Mouse (Mus musculus) embryonic facial prominence, embryonic 15.5 days (tissue): Measurements from ENCODE around the gene Bard1. TPM values are rescaled to one million over a fixed set of nuclear protein-coding genes. Genes with fewer than 3 reads are reported as not detected.

Experiments used
- ATAC-seq: fragments of 200-750 bp; cut with Nextera tagmentation; 2 replicates; pipeline ENCODE4 v1.8.0; 2017; ENCODE audit warnings: low read depth, moderate TSS enrichment; ENCODE audit not compliant: insufficient number of reproducible peaks, low FRiP score, low TSS enrichment
- H3K27ac ChIP-seq: fragments of 300-500 bp; sonication (generic); replicated peaks from 2 replicates; pipeline ENCODE4 v1.5.1; 2015; ENCODE audit warnings: mild to moderate bottlenecking, inconsistent platforms
- H3K27me3 ChIP-seq: fragments of 300-500 bp; sonication (generic); 2 replicates; pipeline ENCODE4 v1.6.1; 2015; ENCODE audit warnings: inconsistent platforms
- H3K36me3 ChIP-seq: fragments of 300-500 bp; sonication (generic); 2 replicates; pipeline ENCODE4 v1.6.1; 2015; ENCODE audit warnings: mild to moderate bottlenecking, inconsistent platforms
- H3K4me1 ChIP-seq: fragments of 300-500 bp; sonication (generic); 2 replicates; pipeline ENCODE4 v1.6.1; 2015; ENCODE audit warnings: inconsistent platforms
- H3K4me2 ChIP-seq: fragments of 300-500 bp; sonication (generic); replicated peaks from 2 replicates; pipeline ENCODE4 v1.6.1; 2015; ENCODE audit warnings: mild to moderate bottlenecking, inconsistent platforms
- H3K4me3 ChIP-seq: fragments of 300-500 bp; sonication (generic); replicated peaks from 2 replicates; pipeline ENCODE4 v1.5.1; 2015; ENCODE audit warnings: mild to moderate bottlenecking, inconsistent platforms
- H3K9ac ChIP-seq: fragments of 300-500 bp; sonication (generic); 2 replicates; pipeline ENCODE4 v1.6.1; 2015; ENCODE audit warnings: inconsistent platforms
- H3K9me3 ChIP-seq: fragments of 300-500 bp; sonication (generic); replicated peaks from 2 replicates; pipeline ENCODE4 v1.6.1; 2016; ENCODE audit warnings: inconsistent platforms
- WGBS: fragments of 180-500 bp; shearing (Covaris S2); methylation state at CpG from one replicate; pipeline ENCODE4 v1.1.7; 2015; 5-methylcytosine and 5-hydroxymethylcytosine counted together
- polyA plus RNA-seq: library from polyadenylated mRNA; unstranded; fragments of >200 nt; fragmentation: Nextera tagmentation; extraction: Ambion mirVana; gene quantifications from 2 replicates; pipeline ENCODE4 v1.2.1, GENCODE M21; 2015

Bard1 gene
- polyA plus RNA-seq, 1 experiment from 2014 or later = 1.8 TPM

DNA sequence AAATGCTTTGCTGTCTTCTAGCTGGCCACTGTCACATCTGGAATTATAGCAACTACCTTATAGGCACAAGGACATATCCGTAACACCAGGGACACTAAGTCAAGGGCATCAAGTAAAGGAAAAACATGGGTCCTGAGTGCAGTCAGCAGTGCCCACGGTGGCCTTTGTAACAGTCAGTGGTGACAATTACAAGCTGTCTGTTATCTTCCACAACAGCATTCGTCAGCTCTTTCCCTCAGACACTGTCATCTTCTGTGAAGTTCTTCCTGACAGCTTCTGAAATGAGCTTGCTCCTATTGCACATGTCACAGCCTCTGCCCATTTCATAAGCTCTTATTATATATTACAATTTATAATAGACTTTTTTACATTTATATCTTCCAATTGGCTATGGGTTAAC, 50.7 kb downstream of the Bard1 start:
- Histone ChIP-seq H3K9ac (no peak overlapping the region), H3K27me3 (no peaks in the 10 kb centered on the region), H3K9me3 (no peaks in the 10 kb centered on the region), H3K36me3 (no peaks in the 10 kb centered on the region), H3K4me2 (no peak overlapping the region), H3K27ac (no peak overlapping the region), H3K4me3 (no peak overlapping the region), H3K4me1 (no peaks in the 10 kb centered on the region)
- ATAC-seq = no peak
- 89% methylated on average over 3 of the region's 3 CpGs for WGBS

DNA sequence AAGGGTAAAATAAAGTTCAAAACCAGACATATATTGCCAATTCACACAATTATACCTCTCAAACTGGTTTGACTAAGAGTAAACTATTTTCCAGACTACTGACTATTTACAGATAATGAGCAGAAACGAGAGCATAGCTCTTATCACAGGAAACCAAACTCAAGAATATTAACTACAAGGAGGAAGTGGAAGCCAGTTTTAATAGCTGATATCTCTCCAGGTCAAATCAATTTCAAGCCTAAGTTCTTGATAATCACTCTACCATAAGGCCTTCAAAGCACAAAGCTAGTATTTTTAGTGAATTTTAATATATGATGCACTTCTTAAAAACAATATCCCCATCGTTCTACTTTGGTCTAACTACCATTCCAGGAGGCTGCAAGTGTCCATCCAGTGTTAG, 57.8 kb downstream of the Bard1 start:
- 76% methylated on average over 2 of the region's 2 CpGs for whole genome bisulfite sequencing
- no peak for ATAC-seq

DNA sequence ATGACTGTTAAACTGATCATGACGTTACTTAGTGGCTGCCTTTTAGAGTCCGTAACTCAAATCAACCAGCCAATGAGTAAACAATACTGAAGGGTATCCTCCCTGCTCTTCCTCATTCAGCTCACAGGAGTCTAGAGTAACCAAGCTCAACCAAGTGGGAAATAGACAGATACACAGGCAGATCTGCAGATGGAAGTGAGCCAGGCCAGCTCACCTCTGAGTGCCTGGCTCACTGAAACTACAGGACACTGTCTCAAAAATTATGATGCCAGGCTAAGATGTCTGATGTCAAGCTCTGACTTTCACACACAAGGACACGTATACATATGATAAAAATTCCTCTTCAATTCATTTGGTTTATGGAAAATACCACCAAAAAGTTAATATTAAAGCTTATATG, 59.0 kb downstream of the Bard1 start:
- no peaks in the 10 kb centered on the region for H3K36me3 ChIP-seq
- no peak overlapping the region for H3K27ac ChIP-seq
- ATAC-seq = no peak
- H3K4me2 ChIP-seq = no peak overlapping the region
- no peaks in the 10 kb centered on the region for H3K4me1 ChIP-seq
- H3K27me3 ChIP-seq = no peaks in the 10 kb centered on the region
- WGBS = 86% methylated on average over 3 of the region's 3 CpGs
- no peak overlapping the region for H3K4me3 ChIP-seq
- no peaks in the 10 kb centered on the region for H3K9me3 ChIP-seq
- no peak overlapping the region for H3K9ac ChIP-seq

More for the DNA sequence above, 57.8 kb downstream of the Bard1 start:
- Histone ChIP-seq H3K27me3 (no peaks in the 10 kb centered on the region), H3K4me1 (no peaks in the 10 kb centered on the region), H3K27ac (no peak overlapping the region), H3K9me3 (no peaks in the 10 kb centered on the region), H3K36me3 (no peaks in the 10 kb centered on the region), H3K4me2 (no peak overlapping the region), H3K4me3 (no peak overlapping the region), H3K9ac (no peak overlapping the region)

DNA sequence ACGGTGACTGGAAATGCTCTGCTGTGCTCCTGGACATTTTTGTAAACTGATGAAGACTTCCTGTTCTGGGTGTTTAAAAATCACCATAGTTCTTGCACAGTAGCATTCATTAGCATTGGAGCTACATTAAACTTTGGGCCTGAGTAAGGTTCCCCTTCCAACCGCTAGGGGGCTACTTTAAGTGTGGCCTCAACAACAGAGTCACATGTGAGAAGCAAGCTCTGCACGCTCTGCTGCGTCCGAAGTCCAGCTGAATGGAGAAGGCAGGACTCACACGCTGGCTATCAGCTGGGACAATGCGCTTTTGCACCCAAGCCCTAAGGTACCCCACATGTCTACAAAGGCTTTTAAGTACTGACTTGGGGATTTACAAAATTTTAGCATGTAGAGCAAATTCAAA, 65.9 kb downstream of the Bard1 start:
- no peak overlapping the region for H3K9ac ChIP-seq
- no peaks in the 10 kb centered on the region for H3K36me3 ChIP-seq
- no peaks in the 10 kb centered on the region for H3K4me1 ChIP-seq
- ATAC-seq = no peak
- no peaks in the 10 kb centered on the region for H3K9me3 ChIP-seq
- no peaks in the 10 kb centered on the region for H3K27me3 ChIP-seq
- 59% methylated on average over 7 of the region's 7 CpGs for WGBS
- H3K27ac ChIP-seq = no peak overlapping the region
- H3K4me3 ChIP-seq = no peak overlapping the region
- H3K4me2 ChIP-seq = no peak overlapping the region

DNA sequence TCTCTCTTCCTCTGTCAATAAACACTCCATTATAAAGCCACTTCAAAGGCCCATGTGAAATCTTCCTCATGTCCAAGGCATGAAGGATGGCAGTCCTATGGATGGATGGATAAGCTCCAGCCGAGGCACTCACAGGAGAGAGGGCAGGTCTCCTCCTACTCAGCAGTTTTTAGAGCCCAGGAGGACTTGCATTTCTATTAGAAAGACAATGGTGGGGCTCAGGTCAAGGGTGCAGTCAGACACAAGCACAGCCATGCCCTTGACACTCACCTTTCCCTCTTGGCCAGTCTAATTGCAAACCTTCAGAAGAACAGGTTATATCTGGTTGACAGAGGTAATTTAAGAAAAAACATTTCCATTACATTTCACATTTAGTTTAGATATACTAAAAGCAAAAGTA, 67.4 kb downstream of the Bard1 start:
- 77% methylated on average over 1 of the region's 1 CpGs for WGBS
- H3K9ac ChIP-seq = no peak overlapping the region
- no peak overlapping the region for H3K27ac ChIP-seq
- no peaks in the 10 kb centered on the region for H3K4me1 ChIP-seq
- H3K9me3 ChIP-seq = no peaks in the 10 kb centered on the region
- H3K4me2 ChIP-seq = no peak overlapping the region
- no peaks in the 10 kb centered on the region for H3K27me3 ChIP-seq
- H3K4me3 ChIP-seq = no peak overlapping the region
- no peak for ATAC-seq
- no peaks in the 10 kb centered on the region for H3K36me3 ChIP-seq

DNA sequence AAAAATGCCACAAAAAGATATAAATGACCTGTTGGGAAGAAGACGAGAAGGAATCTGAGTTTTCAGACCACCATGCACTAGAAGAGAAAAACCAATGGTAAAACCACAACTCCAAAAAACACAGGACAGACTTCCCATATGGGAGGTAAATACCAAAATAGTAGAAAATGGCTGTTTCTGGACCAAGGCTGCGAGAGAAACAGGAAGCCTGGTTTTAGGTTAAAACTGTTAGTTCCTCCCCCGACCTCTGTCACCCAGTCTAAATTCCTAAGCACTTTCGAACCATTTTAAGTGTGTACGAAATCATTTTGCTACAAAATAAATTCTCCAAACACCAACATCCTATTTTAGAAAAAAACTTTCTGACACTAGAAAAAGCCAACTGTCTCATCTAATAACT, 80.2 kb downstream of the Bard1 start:
- Histone ChIP-seq H3K27me3 (no peaks in the 10 kb centered on the region), H3K36me3 (no peaks in the 10 kb centered on the region), H3K9ac (no peak overlapping the region), H3K4me1 (no peaks in the 10 kb centered on the region), H3K27ac (no peak overlapping the region), H3K9me3 (no peaks in the 10 kb centered on the region), H3K4me3 (no peak overlapping the region), H3K4me2 (no peak overlapping the region)
- ATAC-seq = no peak
- WGBS = 79% methylated on average over 5 of the region's 5 CpGs

DNA sequence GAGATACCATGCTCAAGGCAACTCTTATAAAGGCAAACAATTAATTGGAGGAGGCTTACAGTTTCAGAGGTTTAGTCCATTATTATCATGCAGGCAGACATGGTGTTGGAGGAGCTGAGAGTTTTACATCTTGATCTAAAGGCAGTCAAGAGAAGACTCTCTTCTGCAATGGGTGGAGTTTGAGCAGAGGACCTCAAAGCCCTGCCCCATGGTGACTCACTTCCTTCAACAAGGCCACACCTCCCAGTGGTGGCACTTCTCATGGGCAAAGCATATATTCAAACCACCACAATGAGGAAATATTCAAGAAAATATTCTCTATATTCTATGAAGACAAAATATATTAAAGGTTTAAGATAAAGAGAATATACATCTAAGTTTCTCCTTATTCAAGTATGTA, 88.6 kb downstream of the Bard1 start:
- Histone ChIP-seq H3K27me3 (no peaks in the 10 kb centered on the region), H3K36me3 (no peaks in the 10 kb centered on the region), H3K9ac (no peak overlapping the region), H3K27ac (no peak overlapping the region), H3K4me2 (no peak overlapping the region), H3K4me3 (no peak overlapping the region), H3K4me1 (no peaks in the 10 kb centered on the region), H3K9me3 (no peaks in the 10 kb centered on the region)
- ATAC-seq = no peak

DNA sequence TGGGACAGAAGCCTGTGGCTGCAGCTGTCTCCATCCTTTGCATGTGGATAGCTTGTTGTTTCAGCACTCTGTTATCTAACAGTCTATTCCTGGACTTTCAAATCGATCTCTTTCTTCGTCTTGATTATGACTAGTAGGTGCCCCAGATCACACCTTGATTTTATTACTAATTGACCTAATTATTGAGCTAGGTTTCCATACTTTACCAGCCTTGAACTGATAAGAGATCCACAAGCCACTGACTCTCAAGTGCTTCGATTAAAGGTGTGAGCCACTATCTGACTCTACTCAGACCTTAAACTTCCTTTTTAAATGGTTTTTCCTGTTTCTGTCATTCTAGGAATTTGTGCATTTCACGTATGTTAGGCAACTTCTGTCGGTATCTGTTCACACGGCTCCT, 96.9 kb downstream of the Bard1 start:
- Histone ChIP-seq H3K4me2 (no peak overlapping the region), H3K4me3 (no peak overlapping the region), H3K9me3 (no peaks in the 10 kb centered on the region), H3K9ac (no peak overlapping the region), H3K27ac (no peak overlapping the region), H3K4me1 (no peaks in the 10 kb centered on the region), H3K27me3 (no peaks in the 10 kb centered on the region), H3K36me3 (no peaks in the 10 kb centered on the region)
- 88% methylated on average over 6 of the region's 6 CpGs for WGBS
- ATAC-seq = no peak

DNA sequence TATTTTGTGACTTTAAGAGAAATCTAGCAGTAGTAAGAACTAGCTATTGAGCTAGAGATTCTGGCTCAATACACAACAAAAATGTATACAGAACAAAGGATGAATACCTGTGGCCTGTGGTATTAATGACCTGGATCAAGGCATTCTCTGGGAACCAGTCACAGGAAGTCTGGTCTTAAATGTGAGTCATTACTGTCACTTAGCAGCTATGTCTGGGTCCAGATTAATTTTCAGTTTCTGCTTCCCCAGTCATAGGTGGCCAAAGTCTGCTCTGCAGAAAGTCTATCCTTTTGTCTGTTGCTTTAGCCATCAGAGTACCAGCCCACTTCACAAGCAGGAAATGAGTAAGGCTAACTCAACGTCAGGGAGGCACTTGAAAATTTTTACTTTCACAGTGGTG, 98.8 kb downstream of the Bard1 start:
- Histone ChIP-seq H3K9me3 (no peaks in the 10 kb centered on the region), H3K4me3 (no peak overlapping the region), H3K36me3 (no peaks in the 10 kb centered on the region), H3K4me1 (no peaks in the 10 kb centered on the region), H3K9ac (no peak overlapping the region), H3K27me3 (no peaks in the 10 kb centered on the region), H3K4me2 (no peak overlapping the region), H3K27ac (no peak overlapping the region)
- WGBS = 39% methylated on average over 1 of the region's 1 CpGs
- ATAC-seq = no peak

DNA sequence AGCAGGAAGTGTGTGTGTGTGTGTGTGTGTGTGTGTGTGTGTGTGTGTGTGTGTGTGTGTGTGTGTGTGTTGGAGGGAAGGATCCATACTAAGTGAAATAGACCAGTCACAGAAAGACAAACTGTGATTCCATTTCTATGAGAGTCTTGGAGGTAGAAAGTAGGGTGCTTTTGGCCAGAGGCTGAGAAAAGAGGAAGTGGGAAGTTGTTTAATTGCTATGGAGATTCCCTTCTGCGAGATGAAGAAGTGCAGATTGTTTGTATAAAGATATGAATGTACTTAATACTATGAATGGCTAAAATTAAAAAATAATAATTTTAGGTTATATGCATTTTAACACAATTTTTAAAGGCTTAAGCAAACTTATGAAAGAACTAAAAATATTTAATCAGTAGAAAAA, 99.2 kb downstream of the Bard1 start:
- no peaks in the 10 kb centered on the region for H3K4me1 ChIP-seq
- no peaks in the 10 kb centered on the region for H3K36me3 ChIP-seq
- no peak overlapping the region for H3K4me2 ChIP-seq
- 64% methylated on average over 1 of the region's 1 CpGs for WGBS
- H3K9me3 ChIP-seq = no peaks in the 10 kb centered on the region
- no peak overlapping the region for H3K4me3 ChIP-seq
- no peaks in the 10 kb centered on the region for H3K27me3 ChIP-seq
- no peak overlapping the region for H3K9ac ChIP-seq
- no peak overlapping the region for H3K27ac ChIP-seq
- ATAC-seq = no peak

DNA sequence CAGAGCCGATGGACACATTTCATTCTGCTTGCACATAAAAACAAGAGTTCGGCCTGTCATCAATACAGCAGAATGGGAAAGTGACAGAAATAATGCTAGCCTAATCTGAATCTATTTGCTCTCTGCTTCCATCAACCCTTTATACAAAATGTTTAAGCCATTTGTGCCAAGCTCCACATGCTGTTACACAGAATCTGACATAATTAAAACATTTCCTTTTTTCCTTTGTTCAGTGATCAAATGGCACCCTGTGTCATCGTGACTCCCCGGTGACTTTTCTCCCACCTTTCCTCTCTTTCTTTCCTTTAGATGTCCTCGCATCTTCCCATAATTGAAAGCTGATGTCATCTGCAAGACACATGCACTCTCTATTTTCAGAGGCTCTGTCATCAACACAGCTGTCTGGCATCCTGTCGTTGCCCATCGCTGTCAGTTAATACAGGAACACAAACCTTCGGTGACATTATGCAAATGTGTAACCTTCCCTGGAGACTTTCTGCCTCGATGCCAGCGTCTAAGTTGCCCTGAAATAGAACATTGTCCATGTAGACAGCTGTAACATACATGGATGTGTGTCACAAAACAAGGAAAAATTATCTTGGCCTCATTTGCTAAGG, 105.5 kb downstream of the Bard1 start:
- no peaks in the 10 kb centered on the region for H3K4me1 ChIP-seq
- WGBS = 40% methylated on average over 10 of the region's 10 CpGs
- no peaks in the 10 kb centered on the region for H3K27me3 ChIP-seq
- ATAC-seq = no peak
- H3K4me3 ChIP-seq = no peak overlapping the region
- H3K9me3 ChIP-seq = no peaks in the 10 kb centered on the region
- no peak overlapping the region for H3K9ac ChIP-seq
- no peak overlapping the region for H3K27ac ChIP-seq
- H3K4me2 ChIP-seq = no peak overlapping the region
- H3K36me3 ChIP-seq = no peaks in the 10 kb centered on the region

DNA sequence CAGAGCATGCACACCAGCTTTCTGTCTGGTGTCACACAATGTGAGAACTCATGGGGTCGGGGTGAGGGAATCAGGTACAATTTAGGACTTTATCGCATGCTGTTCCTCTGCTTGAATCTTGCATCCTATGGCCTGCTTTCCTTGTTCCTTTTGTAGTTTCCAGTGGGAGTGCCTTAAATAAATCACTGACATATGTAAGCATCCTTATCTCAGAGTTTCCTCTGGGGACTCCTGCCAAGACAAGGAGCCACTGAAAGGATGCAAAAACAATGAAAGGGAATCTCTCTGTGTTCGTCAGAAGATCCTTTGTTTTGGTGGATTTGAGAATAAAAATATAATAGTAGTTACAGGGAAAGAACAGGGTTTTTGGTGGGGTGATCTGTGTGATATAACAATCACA, 106.2 kb downstream of the Bard1 start:
- Histone ChIP-seq H3K36me3 (no peaks in the 10 kb centered on the region), H3K4me2 (no peak overlapping the region), H3K9me3 (no peaks in the 10 kb centered on the region), H3K4me3 (no peak overlapping the region), H3K4me1 (no peaks in the 10 kb centered on the region), H3K27ac (no peak overlapping the region), H3K27me3 (no peaks in the 10 kb centered on the region), H3K9ac (no peak overlapping the region)
- WGBS = 65% methylated on average over 3 of the region's 3 CpGs
- ATAC-seq = no peak
